Mouse (Mus musculus): Measurements from ENCODE around the gene Pdzrn3.

GRCm38 (mm10) chr6:101360211-101360737 lies 17.4 kb downstream of the Pdzrn3 start:
- TF ChIP-seq CTCF (IDR thresholded peaks at IDR 0.05; ENCODE audit: borderline replicate concordance, extremely low read depth, insufficient read depth, insufficient read length): no peak
- TF ChIP-seq POLR2A (IDR thresholded peaks at IDR 0.05; ENCODE audit: borderline replicate concordance, extremely low read depth, insufficient read depth, insufficient read length, poor library complexity, severe bottlenecking): no peak

Data from brain, embryonic 14.5 days (tissue).